Mouse (Mus musculus): Measurements from ENCODE around the gene Gm20532. TPM values are rescaled to one million over a fixed set of nuclear protein-coding genes. Genes with fewer than 3 reads are reported as not detected.

Gene Gm20532
- polyA plus RNA-seq, 1 experiment from 2014 or later = not detected

DNA sequence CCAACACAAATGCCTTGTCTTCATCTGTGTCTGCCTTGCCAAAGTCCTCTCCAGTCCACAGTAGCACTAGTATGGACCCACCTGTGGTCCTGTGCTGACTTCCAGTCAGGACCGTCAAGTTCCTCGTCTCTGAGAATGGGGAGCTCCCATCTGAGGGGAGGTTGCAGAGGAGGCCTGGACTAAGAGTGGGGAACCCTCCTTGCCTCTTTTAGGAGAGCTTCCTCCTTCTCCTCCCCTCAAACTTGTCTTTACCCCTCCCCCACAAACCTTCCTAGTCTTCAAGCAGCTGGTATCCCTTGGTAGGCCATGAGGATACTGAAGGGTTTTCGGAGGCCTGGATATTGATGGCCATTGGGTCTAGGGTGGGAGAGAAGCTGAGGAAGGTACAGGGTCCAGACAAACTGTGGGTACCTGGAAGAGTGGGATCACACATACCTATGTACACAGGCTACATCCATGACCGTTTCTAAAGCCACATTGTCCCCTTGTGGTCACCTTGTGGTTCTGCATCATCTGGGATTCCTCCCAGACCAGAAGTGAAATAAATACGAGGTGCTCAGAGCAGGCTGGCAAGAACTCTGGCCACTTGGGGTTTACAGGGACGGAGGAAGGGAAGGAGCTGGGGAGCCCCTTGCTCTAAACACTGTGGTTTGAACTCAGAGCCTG lies 25.0 kb upstream of the Gm20532 start:
- Histone ChIP-seq H3K27ac (ENCODE audit: low read depth, low read length) (no peak overlapping the region), H3K4me2 (ENCODE audit: low read depth) (no peak overlapping the region), H3K4me1 (ENCODE audit: control insufficient read depth, insufficient read depth, low read length) (peaks cover 10% of the 10 kb centered on the region), H3K4me3 (ENCODE audit: low read depth, low read length) (no peak overlapping the region), H3K36me3 (ENCODE audit: control insufficient read depth, insufficient read depth, low read length) (no peaks in the 10 kb centered on the region), H3K27me3 (ENCODE audit: control insufficient read depth, insufficient read depth, low read length) (no peaks in the 10 kb centered on the region), H3K9ac (ENCODE audit: low read length) (no peak overlapping the region), H3K9me3 (ENCODE audit: control insufficient read depth, low read length) (no peaks in the 10 kb centered on the region)
- 46% methylated on average over 6 of the region's 6 CpGs for WGBS
- ATAC-seq (ENCODE audit: insufficient read depth, low FRiP score, low TSS enrichment) = peak; percentile 68
- peak; percentile 64 for DNase-seq (ENCODE audit: low spot score)

GRCm38 (mm10) chr2:26566221-26566620 lies 20.2 kb upstream of the Gm20532 start:
- DNase-seq (ENCODE audit: low spot score) = peak; percentile 71
- H3K27ac ChIP-seq (ENCODE audit: low read depth, low read length) = no peak overlapping the region
- no peak overlapping the region for H3K4me2 ChIP-seq (ENCODE audit: low read depth)
- 12% methylated on average over 4 of the region's 4 CpGs for WGBS
- no peak overlapping the region for H3K4me3 ChIP-seq (ENCODE audit: low read depth, low read length)
- ATAC-seq (ENCODE audit: insufficient read depth, low FRiP score, low TSS enrichment) = 0 out of 2 replicates have a peak, but pooled peaks have one; percentile 41
- no peak overlapping the region for H3K9ac ChIP-seq (ENCODE audit: low read length)
- no peaks in the 10 kb centered on the region; the same call in 1 of the 2 replicates for H3K4me1 ChIP-seq (ENCODE audit: control insufficient read depth, insufficient read depth, low read length)
- no peaks in the 10 kb centered on the region for H3K9me3 ChIP-seq (ENCODE audit: control insufficient read depth, low read length)
- H3K27me3 ChIP-seq (ENCODE audit: control insufficient read depth, insufficient read depth, low read length) = no peaks in the 10 kb centered on the region
- H3K36me3 ChIP-seq (ENCODE audit: control insufficient read depth, insufficient read depth, low read length) = no peaks in the 10 kb centered on the region

- H3K4me1 ChIP-seq (ENCODE audit: control insufficient read depth, insufficient read depth, low read length) = 0 out of 2 replicates have a peak, but pooled peaks cover 7% of the 10 kb centered on the region
- no peaks in the 10 kb centered on the region for H3K36me3 ChIP-seq (ENCODE audit: control insufficient read depth, insufficient read depth, low read length)
- H3K27me3 ChIP-seq (ENCODE audit: control insufficient read depth, insufficient read depth, low read length) = no peaks in the 10 kb centered on the region
- H3K27ac ChIP-seq (ENCODE audit: low read depth, low read length) = no peak overlapping the region
- no peak overlapping the region for H3K4me3 ChIP-seq (ENCODE audit: low read depth, low read length)
- H3K9ac ChIP-seq (ENCODE audit: low read length) = no peak overlapping the region
- no peaks in the 10 kb centered on the region for H3K9me3 ChIP-seq (ENCODE audit: control insufficient read depth, low read length)
- DNase-seq (ENCODE audit: low spot score) (peak; percentile 70), ATAC-seq (ENCODE audit: insufficient read depth, low FRiP score, low TSS enrichment) (no peak)
- 8% methylated on average over 3 of the region's 3 CpGs for WGBS
- H3K4me2 ChIP-seq (ENCODE audit: low read depth) = no peak overlapping the region
Measured at GRCm38 (mm10) chr2:26570034-26570433, 16.4 kb upstream of the Gm20532 start.

GRCm38 (mm10) chr2:26571400-26571799 lies 15.0 kb upstream of the Gm20532 start:
- ATAC-seq (ENCODE audit: insufficient read depth, low FRiP score, low TSS enrichment) = no peak
- Histone ChIP-seq H3K4me3 (ENCODE audit: low read depth, low read length) (no peak overlapping the region), H3K27ac (ENCODE audit: low read depth, low read length) (no peak overlapping the region), H3K36me3 (ENCODE audit: control insufficient read depth, insufficient read depth, low read length) (no peaks in the 10 kb centered on the region), H3K4me1 (ENCODE audit: control insufficient read depth, insufficient read depth, low read length) (0 out of 2 replicates have a peak, but pooled peaks cover 7% of the 10 kb centered on the region), H3K4me2 (ENCODE audit: low read depth) (no peak overlapping the region), H3K27me3 (ENCODE audit: control insufficient read depth, insufficient read depth, low read length) (no peaks in the 10 kb centered on the region), H3K9me3 (ENCODE audit: control insufficient read depth, low read length) (no peaks in the 10 kb centered on the region), H3K9ac (ENCODE audit: low read length) (no peak overlapping the region)
- DNase-seq (ENCODE audit: low spot score) = no peak
- WGBS = 80% methylated on average over 9 of the region's 9 CpGs

- WGBS = 67% methylated on average over 5 of the region's 5 CpGs
- H3K4me2 ChIP-seq (ENCODE audit: low read depth) = no peak overlapping the region
- ATAC-seq (ENCODE audit: insufficient read depth, low FRiP score, low TSS enrichment) (no peak), DNase-seq (ENCODE audit: low spot score) (no peak)
- H3K4me3 ChIP-seq (ENCODE audit: low read depth, low read length) = no peak overlapping the region
- H3K4me1 ChIP-seq (ENCODE audit: control insufficient read depth, insufficient read depth, low read length) = 0 out of 2 replicates have a peak, but pooled peaks cover 7% of the 10 kb centered on the region
- H3K9me3 ChIP-seq (ENCODE audit: control insufficient read depth, low read length) = no peaks in the 10 kb centered on the region
- H3K27me3 ChIP-seq (ENCODE audit: control insufficient read depth, insufficient read depth, low read length) = no peaks in the 10 kb centered on the region
- H3K36me3 ChIP-seq (ENCODE audit: control insufficient read depth, insufficient read depth, low read length) = no peaks in the 10 kb centered on the region
- no peak overlapping the region; the same call in 1 of the 2 replicates for H3K9ac ChIP-seq (ENCODE audit: low read length)
- no peak overlapping the region for H3K27ac ChIP-seq (ENCODE audit: low read depth, low read length)
Measured at GRCm38 (mm10) chr2:26571826-26572225, 14.6 kb upstream of the Gm20532 start.

DNA sequence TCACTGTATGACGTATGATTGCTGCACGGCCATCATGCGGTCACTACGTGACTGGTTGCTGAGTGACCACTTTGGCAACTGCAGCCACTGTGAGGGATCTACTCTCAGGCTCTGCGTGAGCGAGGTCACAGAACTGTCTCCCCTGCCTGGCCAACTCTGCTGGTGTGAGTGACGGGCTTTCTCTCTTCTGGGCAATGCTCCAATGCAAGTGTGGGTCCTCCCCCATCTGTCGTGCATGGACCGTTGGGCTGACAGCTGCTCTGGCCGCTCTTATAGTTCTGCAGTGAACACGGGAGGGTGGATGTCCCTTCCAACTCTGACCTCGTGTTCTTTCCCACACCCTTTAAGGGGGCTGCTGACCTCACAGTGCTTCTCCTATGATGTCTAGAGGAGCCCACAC lies 13.0 kb upstream of the Gm20532 start:
- no peak for DNase-seq (ENCODE audit: low spot score)
- Histone ChIP-seq H3K9ac (ENCODE audit: low read length) (no peak overlapping the region), H3K27me3 (ENCODE audit: control insufficient read depth, insufficient read depth, low read length) (no peaks in the 10 kb centered on the region), H3K4me3 (ENCODE audit: low read depth, low read length) (no peak overlapping the region), H3K36me3 (ENCODE audit: control insufficient read depth, insufficient read depth, low read length) (no peaks in the 10 kb centered on the region), H3K4me1 (ENCODE audit: control insufficient read depth, insufficient read depth, low read length) (peaks cover 17% of the 10 kb centered on the region; the same call in 1 of the 2 replicates), H3K9me3 (ENCODE audit: control insufficient read depth, low read length) (no peaks in the 10 kb centered on the region), H3K4me2 (ENCODE audit: low read depth) (no peak overlapping the region), H3K27ac (ENCODE audit: low read depth, low read length) (no peak overlapping the region)
- 69% methylated on average over 12 of the region's 12 CpGs for WGBS
- ATAC-seq (ENCODE audit: insufficient read depth, low FRiP score, low TSS enrichment) = no peak

GRCm38 (mm10) chr2:26573807-26574206 lies 12.6 kb upstream of the Gm20532 start:
- no peaks in the 10 kb centered on the region for H3K9me3 ChIP-seq (ENCODE audit: control insufficient read depth, low read length)
- H3K27me3 ChIP-seq (ENCODE audit: control insufficient read depth, insufficient read depth, low read length) = no peaks in the 10 kb centered on the region
- H3K4me1 ChIP-seq (ENCODE audit: control insufficient read depth, insufficient read depth, low read length) = peaks cover 18% of the 10 kb centered on the region; the same call in 1 of the 2 replicates
- WGBS = 36% methylated on average over 5 of the region's 5 CpGs
- H3K36me3 ChIP-seq (ENCODE audit: control insufficient read depth, insufficient read depth, low read length) = no peaks in the 10 kb centered on the region
- H3K27ac ChIP-seq (ENCODE audit: low read depth, low read length) = no peak overlapping the region
- H3K9ac ChIP-seq (ENCODE audit: low read length) = no peak overlapping the region
- DNase-seq (ENCODE audit: low spot score) (no peak), ATAC-seq (ENCODE audit: insufficient read depth, low FRiP score, low TSS enrichment) (no peak)
- H3K4me2 ChIP-seq (ENCODE audit: low read depth) = no peak overlapping the region
- H3K4me3 ChIP-seq (ENCODE audit: low read depth, low read length) = no peak overlapping the region

GRCm38 (mm10) chr2:26574862-26575261 lies 11.6 kb upstream of the Gm20532 start:
- no peaks in the 10 kb centered on the region for H3K36me3 ChIP-seq (ENCODE audit: control insufficient read depth, insufficient read depth, low read length)
- no peak overlapping the region for H3K27ac ChIP-seq (ENCODE audit: low read depth, low read length)
- no peak overlapping the region; the same call in 1 of the 2 replicates for H3K9ac ChIP-seq (ENCODE audit: low read length)
- ATAC-seq (ENCODE audit: insufficient read depth, low FRiP score, low TSS enrichment) (no peak), DNase-seq (ENCODE audit: low spot score) (no peak)
- peaks cover 18% of the 10 kb centered on the region; the same call in 1 of the 2 replicates for H3K4me1 ChIP-seq (ENCODE audit: control insufficient read depth, insufficient read depth, low read length)
- H3K27me3 ChIP-seq (ENCODE audit: control insufficient read depth, insufficient read depth, low read length) = no peaks in the 10 kb centered on the region
- H3K4me2 ChIP-seq (ENCODE audit: low read depth) = no peak overlapping the region
- H3K4me3 ChIP-seq (ENCODE audit: low read depth, low read length) = no peak overlapping the region
- 36% methylated on average over 5 of the region's 5 CpGs for WGBS
- no peaks in the 10 kb centered on the region for H3K9me3 ChIP-seq (ENCODE audit: control insufficient read depth, low read length)

DNA sequence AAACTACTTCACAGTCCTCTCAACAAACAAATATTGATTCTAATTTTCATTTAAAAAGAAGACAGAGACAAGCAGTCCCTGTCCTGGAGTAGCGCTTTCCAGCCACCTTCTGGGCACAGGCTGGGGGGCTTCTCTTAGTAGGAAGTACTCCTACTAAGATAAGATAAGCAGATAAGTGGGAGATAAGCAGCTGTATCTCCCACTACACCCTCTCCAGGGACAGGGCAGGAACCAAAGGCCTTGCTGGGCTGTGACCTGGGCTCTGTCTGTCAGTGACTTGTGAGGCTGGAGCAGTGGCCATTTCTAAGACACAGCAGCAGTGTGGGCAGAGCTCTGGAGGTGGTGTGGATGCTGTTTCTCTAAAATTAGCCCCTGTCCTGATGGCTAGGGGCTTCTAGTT lies 11.1 kb upstream of the Gm20532 start:
- Histone ChIP-seq H3K4me3 (ENCODE audit: low read depth, low read length) (no peak overlapping the region), H3K4me1 (ENCODE audit: control insufficient read depth, insufficient read depth, low read length) (peaks cover 18% of the 10 kb centered on the region; the same call in 1 of the 2 replicates), H3K9me3 (ENCODE audit: control insufficient read depth, low read length) (no peaks in the 10 kb centered on the region), H3K27ac (ENCODE audit: low read depth, low read length) (peak overlapping the region; percentile 11; the same call in 1 of the 2 replicates), H3K36me3 (ENCODE audit: control insufficient read depth, insufficient read depth, low read length) (no peaks in the 10 kb centered on the region), H3K9ac (ENCODE audit: low read length) (no peak overlapping the region), H3K4me2 (ENCODE audit: low read depth) (no peak overlapping the region), H3K27me3 (ENCODE audit: control insufficient read depth, insufficient read depth, low read length) (no peaks in the 10 kb centered on the region)
- 94% methylated on average over 1 of the region's 1 CpGs for WGBS
- no peak for ATAC-seq (ENCODE audit: insufficient read depth, low FRiP score, low TSS enrichment)
- DNase-seq (ENCODE audit: low spot score) = no peak

Data from neural tube, embryonic 11.5 days (tissue).